Mouse (Mus musculus) CH12.LX (cell line): ENCODE measurements around the gene Diaph2.
"Not testable (repeated sequence)": the region's sequence is repeated elsewhere in the genome, so short reads cannot be mapped to it uniquely, and the experiment has no call there.

Experiments used
- CHD2 ChIP-seq: IDR thresholded peaks from 2 replicates; pipeline ENCODE4 v1.6.1; 2011; ENCODE audit warnings: low read length, improper control_type of control experiment
- CTCF ChIP-seq, 2 experiments: IDR thresholded peaks in 1 of 2; conservative IDR thresholded peaks in 1 of 2; 2 replicates each; pipeline ENCODE4 v1.5.1; 2011 to 2012; ENCODE audit warnings: low read depth in 2 of 2, low read length in 2 of 2, improper control_type of control experiment in 1 of 2, inconsistent platforms in 1 of 2, mild to moderate bottlenecking in 1 of 2, moderate library complexity in 1 of 2
- EP300 ChIP-seq: IDR thresholded peaks from 2 replicates; pipeline ENCODE4 v1.6.1; 2011; ENCODE audit warnings: low read length, improper control_type of control experiment
- IRF4 ChIP-seq: IDR thresholded peaks from 2 replicates; pipeline ENCODE4 v1.6.1; 2014; ENCODE audit warnings: low read depth, mild to moderate bottlenecking, inconsistent platforms, low read length, improper control_type of control experiment
- MAX ChIP-seq: IDR thresholded peaks from 2 replicates; pipeline ENCODE4 v1.6.1; 2011; ENCODE audit warnings: low read length, improper control_type of control experiment
- POLR2A ChIP-seq: IDR thresholded peaks from 2 replicates; pipeline ENCODE4 v1.6.1; 2011; ENCODE audit warnings: low read depth, mild to moderate bottlenecking, improper control_type of control experiment, low read length
- RAD21 ChIP-seq: IDR thresholded peaks from 2 replicates; pipeline ENCODE4 v1.6.1; 2011; ENCODE audit warnings: low read depth, mild to moderate bottlenecking, low read length, improper control_type of control experiment, moderate library complexity
- TBP ChIP-seq: conservative IDR thresholded peaks from 2 replicates; pipeline ENCODE4 v1.6.1; 2011; ENCODE audit warnings: low read depth, low read length, improper control_type of control experiment
- ZC3H11A ChIP-seq: IDR thresholded peaks from 2 replicates; pipeline ENCODE4 v1.6.1; 2012; ENCODE audit warnings: low read depth, mild to moderate bottlenecking, inconsistent platforms, low read length, improper control_type of control experiment

DNA sequence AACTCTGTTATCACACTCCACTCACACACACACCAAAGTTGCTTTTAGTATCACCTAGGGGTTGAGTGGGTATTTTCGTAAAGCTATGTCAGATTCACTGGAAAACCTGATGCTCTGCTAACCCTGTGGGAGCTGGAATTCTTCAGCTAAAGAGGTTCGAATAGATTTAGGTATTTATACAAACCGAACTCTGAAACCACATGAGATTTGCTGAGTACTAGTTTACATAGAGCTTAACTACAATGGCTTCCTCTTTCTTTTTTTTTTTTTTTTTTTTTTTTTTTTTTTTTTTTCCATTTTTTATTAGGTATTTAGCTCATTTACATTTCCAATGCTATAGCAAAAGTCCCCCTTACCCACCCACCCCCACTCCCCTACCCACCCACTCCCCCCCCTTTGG, 447.9 kb downstream of the Diaph2 start:
- not testable (repeated sequence) for TF ChIP-seq POLR2A; TBP; RAD21; CTCF (conservative IDR thresholded peaks at IDR 0.05 in 1 of 2, IDR thresholded peaks at IDR 0.05 in 1 of 2; ENCODE audit: low read depth in 2 of 2, low read length in 2 of 2); IRF4; EP300; CHD2; ZC3H11A; MAX
